Mouse (Mus musculus) testis, adult 2 months (tissue): ENCODE data around the gene Dazap1.

Source experiments
- CTCF ChIP-seq: fragments of 200-500 bp; IDR thresholded peaks from 2 replicates; pipeline ENCODE4 v1.5.1; 2012; ENCODE audit warnings: low read depth, mild to moderate bottlenecking, inconsistent platforms, low read length, moderate library complexity; ENCODE audit not compliant: control insufficient read depth, insufficient read depth, insufficient replicate concordance
- POLR2A ChIP-seq: fragments of 200-500 bp; IDR thresholded peaks from 2 replicates; pipeline ENCODE4 v1.6.1; 2012; ENCODE audit warnings: low read depth, mild to moderate bottlenecking, inconsistent platforms, low read length, moderate library complexity; ENCODE audit not compliant: control insufficient read depth

- TF ChIP-seq CTCF (no peak), POLR2A (no peak)
Measured at GRCm38 (mm10) chr10:80242607-80243006, 18.7 kb upstream of the Dazap1 start.
